Mouse (Mus musculus): Measurements from ENCODE around the gene Sass6.

DNA sequence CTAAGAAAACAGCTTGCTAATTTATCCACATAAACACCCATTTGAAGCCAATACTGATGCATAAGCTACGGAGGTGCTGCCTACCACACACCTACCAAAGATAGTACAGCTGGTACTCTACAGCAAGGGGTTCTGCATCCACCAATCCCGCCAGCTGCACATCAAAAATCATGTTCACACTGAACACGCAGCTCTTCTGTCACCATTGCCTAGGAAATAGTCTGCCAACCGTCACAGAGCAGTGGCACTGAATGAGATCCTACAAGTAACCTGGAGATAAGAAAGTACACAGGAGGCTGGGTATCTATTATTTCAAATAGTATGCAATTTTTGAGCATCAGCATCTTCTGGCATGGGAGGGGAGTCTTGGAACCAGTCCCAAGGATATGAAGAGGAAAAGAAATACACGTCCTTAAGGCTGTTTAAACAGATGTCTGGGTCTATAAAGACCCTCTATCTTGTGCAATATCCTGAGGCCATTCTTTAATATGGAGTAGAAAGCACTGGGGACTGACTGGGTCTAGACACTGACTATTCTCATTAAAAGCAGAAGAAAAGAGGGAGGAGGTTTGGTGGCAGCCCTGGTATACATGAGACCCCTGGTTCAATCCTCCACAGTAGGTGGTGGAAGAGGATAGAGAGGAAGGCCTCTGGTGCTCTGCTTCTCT is 58.6 kb downstream of the Sass6 start:
- TF ChIP-seq CTCF (IDR thresholded peaks at IDR 0.05; ENCODE audit: insufficient read depth, low read length) = no peak
- TF ChIP-seq POLR2A (IDR thresholded peaks at IDR 0.05; ENCODE audit: borderline replicate concordance, extremely low read depth, low read depth, low read length) = no peak

Measured in lung, adult 2 months (tissue).